Mouse (Mus musculus) liver, embryonic 15.5 days (tissue): ENCODE measurements around the gene Hspa1a. TPM values are rescaled to one million over a fixed set of nuclear protein-coding genes. Genes with fewer than 3 reads are reported as not detected.
"Not testable (repeated sequence)": the region's sequence is repeated elsewhere in the genome, so short reads cannot be mapped to it uniquely, and the experiment has no call there.

Source experiments
- ATAC-seq: fragments of 200-750 bp; cut with Nextera tagmentation; 2 replicates; pipeline ENCODE4 v1.8.0; 2017; ENCODE audit warnings: moderate number of reproducible peaks, mild to moderate bottlenecking, moderate library complexity; ENCODE audit not compliant: insufficient read depth
- H3K27ac ChIP-seq: fragments of 300-500 bp; sonication (generic); replicated peaks from 2 replicates; pipeline ENCODE4 v1.5.1; 2015; ENCODE audit warnings: mild to moderate bottlenecking, inconsistent platforms
- H3K27me3 ChIP-seq: fragments of 300-500 bp; sonication (generic); 2 replicates; pipeline ENCODE4 v1.6.1; 2015; ENCODE audit warnings: mild to moderate bottlenecking, inconsistent platforms
- H3K36me3 ChIP-seq: fragments of 300-500 bp; sonication (generic); replicated peaks from 2 replicates; pipeline ENCODE4 v1.6.1; 2015; ENCODE audit warnings: moderate library complexity, mild to moderate bottlenecking, inconsistent platforms
- H3K4me1 ChIP-seq: fragments of 300-500 bp; sonication (generic); replicated peaks from 2 replicates; pipeline ENCODE4 v1.6.1; 2015; ENCODE audit warnings: inconsistent platforms
- H3K4me2 ChIP-seq: fragments of 300-500 bp; sonication (generic); 2 replicates; pipeline ENCODE4 v1.6.1; 2015; ENCODE audit warnings: moderate library complexity, mild to moderate bottlenecking, inconsistent platforms
- H3K4me3 ChIP-seq: fragments of 300-500 bp; sonication (generic); replicated peaks from 2 replicates; pipeline ENCODE4 v1.5.1; 2015; ENCODE audit warnings: mild to moderate bottlenecking, inconsistent platforms
- H3K9ac ChIP-seq: fragments of 300-500 bp; sonication (generic); 2 replicates; pipeline ENCODE4 v1.6.1; 2015; ENCODE audit warnings: moderate library complexity, mild to moderate bottlenecking, inconsistent platforms
- H3K9me3 ChIP-seq: fragments of 300-500 bp; sonication (generic); replicated peaks from 2 replicates; pipeline ENCODE4 v1.6.1; 2016; ENCODE audit warnings: inconsistent platforms
- WGBS: fragments of 180-500 bp; shearing (Covaris S2); methylation state at CpG from one replicate; pipeline ENCODE4 v1.1.7; 2015; ENCODE audit warnings: mixed read lengths; ENCODE audit not compliant: insufficient replicate concordance; 5-methylcytosine and 5-hydroxymethylcytosine counted together
- polyA plus RNA-seq: library from polyadenylated mRNA; unstranded; fragments of >200 nt; fragmentation: Nextera tagmentation; extraction: Ambion mirVana; gene quantifications from 2 replicates; pipeline ENCODE4 v1.2.1, GENCODE M21; 2015

Gene Hspa1a
- 0.96 and 1.6 TPM in 2 replicates for polyA plus RNA-seq

DNA sequence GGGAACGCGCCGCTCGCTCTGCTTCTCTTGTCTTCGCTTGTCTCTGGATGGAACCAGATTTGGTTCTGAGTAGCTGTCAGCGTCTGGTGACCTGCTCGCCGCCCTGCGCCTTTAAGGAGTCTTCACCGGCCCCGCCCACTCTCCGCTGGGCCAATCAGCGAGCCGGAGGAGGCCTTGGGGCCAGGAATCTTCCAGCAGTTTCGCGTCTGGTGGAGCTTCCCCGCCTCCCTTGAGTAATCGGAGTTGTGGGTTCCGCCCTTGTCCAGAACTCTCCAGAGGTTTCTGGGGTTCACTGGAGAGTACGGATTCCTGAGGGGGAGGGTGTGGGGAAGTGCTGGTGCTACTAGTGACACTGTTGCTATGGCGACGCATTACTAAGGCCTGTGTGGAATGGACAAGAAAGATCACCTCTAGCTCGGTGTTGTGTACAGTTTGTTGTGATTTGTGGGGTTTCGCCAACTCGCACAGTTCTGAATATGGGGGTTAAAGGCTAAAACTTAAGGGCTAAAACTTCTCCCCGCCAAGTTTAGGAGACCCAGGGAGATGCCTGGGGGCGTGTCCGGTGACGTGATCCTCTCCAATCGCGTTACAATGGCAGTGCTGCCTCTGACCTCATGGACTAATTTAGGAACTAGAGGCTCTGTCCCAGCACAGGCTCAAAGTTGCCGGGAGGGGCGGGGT is at the start of gene Hspa1a, which contains the start of gene Hspa1l:
Gene Hspa1a (minus strand): TSS at position 88 of the 681 bp plus-strand sequence.
Gene Hspa1l (plus strand): TSS at position 635 of the 681 bp plus-strand sequence.
- H3K36me3 ChIP-seq, H3K9me3 ChIP-seq, H3K9ac ChIP-seq, H3K4me1 ChIP-seq, H3K27ac ChIP-seq: not testable (repeated sequence)
- under 1% methylated on average over 33 of the region's 33 CpGs for WGBS
- Histone ChIP-seq H3K4me3 (peak within 1 kb of the TSS; percentile 41), H3K4me2 (peak within 1 kb of the TSS; percentile 68), H3K27me3 (peaks cover 63% of the 10 kb centered on the region)
- ATAC-seq: peak; percentile 83

GRCm38 (mm10) chr17:35021163-35021808 is 49.3 kb upstream of the Hspa1a start:
- no peaks in the 10 kb centered on the region for H3K27me3 ChIP-seq
- no peak; the same call in 1 of the 2 replicates for ATAC-seq
- H3K27ac ChIP-seq: peak overlapping the region; percentile 65; the same call in 1 of the 2 replicates
- H3K9ac ChIP-seq: no peak overlapping the region
- 6% methylated on average over 17 of the region's 17 CpGs for WGBS
- H3K9me3 ChIP-seq: no peaks in the 10 kb centered on the region
- peaks cover 12% of the 10 kb centered on the region for H3K36me3 ChIP-seq
- H3K4me3 ChIP-seq: peak overlapping the region; percentile 20
- H3K4me1 ChIP-seq: peaks cover 68% of the 10 kb centered on the region
- H3K4me2 ChIP-seq: peak overlapping the region; percentile 54

DNA sequence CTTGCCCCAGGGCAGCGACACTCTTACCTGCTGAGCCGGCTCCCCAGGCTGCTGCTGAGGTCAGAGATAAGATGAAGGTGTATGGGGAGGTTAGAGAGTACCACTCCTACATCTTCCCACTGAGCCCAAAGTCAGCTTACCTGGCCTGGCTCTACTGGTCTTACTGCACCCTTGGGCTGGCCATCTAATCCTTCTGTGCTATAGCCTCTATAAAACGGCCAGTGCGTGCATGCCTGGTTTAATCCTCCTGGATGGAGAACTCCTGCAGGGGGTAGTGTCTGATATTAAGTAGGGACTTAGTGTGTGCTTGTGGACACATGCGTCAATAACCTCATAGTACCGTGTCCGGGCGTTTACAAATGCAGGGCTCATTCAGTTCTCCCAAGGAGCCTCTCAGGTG is 48.6 kb upstream of the Hspa1a start:
- no peaks in the 10 kb centered on the region for H3K27me3 ChIP-seq
- WGBS: 76% methylated on average over 8 of the region's 8 CpGs
- no peak overlapping the region for H3K27ac ChIP-seq
- peaks cover 19% of the 10 kb centered on the region for H3K36me3 ChIP-seq
- no peak overlapping the region for H3K4me2 ChIP-seq
- no peaks in the 10 kb centered on the region for H3K9me3 ChIP-seq
- ATAC-seq: no peak
- H3K9ac ChIP-seq: no peak overlapping the region
- peaks cover 68% of the 10 kb centered on the region for H3K4me1 ChIP-seq
- H3K4me3 ChIP-seq: no peak overlapping the region

- peaks cover 62% of the 10 kb centered on the region for H3K4me1 ChIP-seq
These were observed 47.9 kb upstream of the Hspa1a start for GRCm38 (mm10) chr17:35019894-35020293.

DNA sequence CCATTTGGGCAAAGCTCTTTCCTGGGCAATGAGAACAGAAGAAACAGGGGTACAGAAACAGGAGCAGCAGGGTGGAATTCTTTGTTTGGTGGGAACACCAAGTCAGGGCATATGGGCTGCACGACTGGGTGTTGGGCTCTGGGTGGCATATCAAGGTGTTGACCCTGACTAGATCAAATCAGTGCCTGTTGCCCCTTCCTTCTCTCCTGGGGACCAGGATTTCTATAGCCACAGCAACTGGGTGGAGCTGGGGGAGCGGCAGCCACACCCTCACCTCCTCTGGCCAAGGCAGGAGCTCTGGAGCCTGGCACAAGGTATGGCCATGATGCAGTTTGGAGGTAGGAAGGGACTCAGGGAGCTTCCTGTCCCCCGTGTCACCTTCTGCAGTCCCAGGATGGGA is 46.2 kb upstream of the Hspa1a start:
- H3K27me3 ChIP-seq: no peaks in the 10 kb centered on the region
- ATAC-seq: no peak
- no peak overlapping the region for H3K9ac ChIP-seq
- 49% methylated on average over 3 of the region's 3 CpGs for WGBS
- peaks cover 45% of the 10 kb centered on the region for H3K4me1 ChIP-seq
- H3K36me3 ChIP-seq: peaks cover 43% of the 10 kb centered on the region
- no peak overlapping the region for H3K4me3 ChIP-seq
- no peak overlapping the region for H3K27ac ChIP-seq
- H3K4me2 ChIP-seq: no peak overlapping the region
- H3K9me3 ChIP-seq: no peaks in the 10 kb centered on the region

More at GRCm38 (mm10) chr17:35019894-35020293, 47.9 kb upstream of the Hspa1a start:
- no peak overlapping the region for H3K4me3 ChIP-seq
- peaks cover 26% of the 10 kb centered on the region for H3K36me3 ChIP-seq
- H3K27ac ChIP-seq: no peak overlapping the region
- no peaks in the 10 kb centered on the region for H3K9me3 ChIP-seq
- WGBS: 83% methylated on average over 11 of the region's 11 CpGs
- no peak for ATAC-seq
- H3K27me3 ChIP-seq: no peaks in the 10 kb centered on the region
- no peak overlapping the region for H3K4me2 ChIP-seq
- H3K9ac ChIP-seq: no peak overlapping the region

GRCm38 (mm10) chr17:35017706-35018030 is 45.7 kb upstream of the Hspa1a start:
- 72% methylated on average over 14 of the region's 14 CpGs for WGBS
- H3K27me3 ChIP-seq: no peaks in the 10 kb centered on the region
- H3K4me1 ChIP-seq: peaks cover 40% of the 10 kb centered on the region
- H3K27ac ChIP-seq: no peak overlapping the region
- no peak overlapping the region for H3K4me3 ChIP-seq
- H3K9ac ChIP-seq: no peak overlapping the region
- no peak for ATAC-seq
- no peak overlapping the region for H3K4me2 ChIP-seq
- H3K36me3 ChIP-seq: peaks cover 48% of the 10 kb centered on the region
- H3K9me3 ChIP-seq: no peaks in the 10 kb centered on the region

GRCm38 (mm10) chr17:35016791-35017705 is 45.1 kb upstream of the Hspa1a start:
- Histone ChIP-seq H3K27me3 (no peaks in the 10 kb centered on the region), H3K9me3 (no peaks in the 10 kb centered on the region), H3K9ac (no peak overlapping the region), H3K27ac (no peak overlapping the region), H3K4me2 (no peak overlapping the region), H3K36me3 (peaks cover 54% of the 10 kb centered on the region), H3K4me3 (no peak overlapping the region), H3K4me1 (peaks cover 34% of the 10 kb centered on the region)
- no peak for ATAC-seq
- 75% methylated on average over 10 of the region's 10 CpGs for WGBS

GRCm38 (mm10) chr17:35016376-35016775 is 44.4 kb upstream of the Hspa1a start, which contains the start of gene Vwa7:
Gene Vwa7, plus strand, starts transcription at chr17:35016579.
- H3K4me1 ChIP-seq: peaks cover 27% of the 10 kb centered on the region
- no peak within 1 kb of the TSS for H3K4me3 ChIP-seq
- no peaks in the 10 kb centered on the region for H3K9me3 ChIP-seq
- no peaks in the 10 kb centered on the region for H3K27me3 ChIP-seq
- no peak within 1 kb of the TSS for H3K27ac ChIP-seq
- no peak within 1 kb of the TSS for H3K9ac ChIP-seq
- H3K36me3 ChIP-seq: peaks cover 61% of the 10 kb centered on the region
- H3K4me2 ChIP-seq: no peak within 1 kb of the TSS
- WGBS: 77% methylated on average over 12 of the region's 12 CpGs
- no peak for ATAC-seq

- H3K9ac ChIP-seq: no peak overlapping the region
- peaks cover 72% of the 10 kb centered on the region for H3K36me3 ChIP-seq
- H3K4me3 ChIP-seq: no peak overlapping the region
- H3K4me1 ChIP-seq: peaks cover 19% of the 10 kb centered on the region
- no peak overlapping the region for H3K4me2 ChIP-seq
- H3K9me3 ChIP-seq: no peaks in the 10 kb centered on the region
- 85% methylated on average over 16 of the region's 16 CpGs for WGBS
- ATAC-seq: no peak
- H3K27me3 ChIP-seq: no peaks in the 10 kb centered on the region
- H3K27ac ChIP-seq: no peak overlapping the region
These were observed 43.3 kb upstream of the Hspa1a start for GRCm38 (mm10) chr17:35015296-35015695.

DNA sequence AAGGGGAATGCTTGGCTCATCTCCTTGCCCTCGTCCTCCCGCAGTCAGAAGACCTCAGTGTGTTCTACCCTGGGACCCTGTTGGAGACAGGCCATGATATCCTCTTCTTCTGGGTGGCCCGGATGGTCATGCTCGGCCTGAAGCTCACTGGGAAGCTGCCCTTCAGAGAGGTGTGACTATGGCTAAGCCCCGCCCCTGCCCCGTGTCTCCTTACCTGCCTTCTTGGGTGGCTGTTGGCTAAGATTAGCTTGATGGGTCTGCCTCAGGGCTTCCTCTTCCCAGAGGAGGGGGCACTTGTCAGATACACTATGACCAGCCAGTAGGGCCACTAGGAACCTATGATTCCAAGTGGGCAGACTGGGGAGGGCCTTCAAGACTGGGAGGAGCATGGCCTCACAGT is 41.3 kb upstream of the Hspa1a start:
- Histone ChIP-seq H3K27ac (no peak overlapping the region), H3K9ac (no peak overlapping the region), H3K27me3 (no peaks in the 10 kb centered on the region), H3K36me3 (peaks cover 93% of the 10 kb centered on the region), H3K4me3 (no peak overlapping the region), H3K4me2 (no peak overlapping the region), H3K9me3 (no peaks in the 10 kb centered on the region), H3K4me1 (peaks cover 16% of the 10 kb centered on the region)
- ATAC-seq: no peak
- 70% methylated on average over 6 of the region's 6 CpGs for WGBS

DNA sequence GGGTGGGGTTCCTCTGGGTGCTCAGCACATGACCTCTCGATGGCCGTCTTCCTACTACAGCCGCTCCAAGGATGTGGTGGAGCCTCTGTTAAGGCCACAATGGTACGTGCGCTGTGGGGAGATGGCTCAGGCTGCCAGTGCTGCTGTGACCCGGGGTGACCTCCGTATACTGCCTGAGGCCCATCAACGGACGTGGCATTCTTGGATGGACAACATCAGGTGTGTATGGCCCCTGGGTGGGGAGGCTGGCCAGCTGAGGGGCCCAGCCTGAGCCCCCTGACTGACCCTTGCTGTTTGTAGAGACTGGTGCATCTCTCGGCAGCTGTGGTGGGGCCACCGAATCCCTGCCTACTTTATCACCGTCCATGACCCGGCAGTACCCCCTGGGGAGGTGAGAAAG is 40.5 kb upstream of the Hspa1a start:
- peaks cover 100% of the 10 kb centered on the region for H3K36me3 ChIP-seq

More for the DNA sequence above, 40.5 kb upstream of the Hspa1a start:
- H3K9ac ChIP-seq: no peak overlapping the region
- H3K27ac ChIP-seq: no peak overlapping the region
- no peak for ATAC-seq
- no peak overlapping the region for H3K4me2 ChIP-seq
- no peak overlapping the region for H3K4me3 ChIP-seq
- WGBS: 82% methylated on average over 13 of the region's 13 CpGs
- peaks cover 13% of the 10 kb centered on the region for H3K4me1 ChIP-seq
- no peaks in the 10 kb centered on the region for H3K9me3 ChIP-seq
- no peaks in the 10 kb centered on the region for H3K27me3 ChIP-seq
